Mouse (Mus musculus) forelimb bud, embryonic 11.5 days (tissue): ENCODE measurements at regions not wholly inside any gene's neighbourhood (a gene's known extent, or its start where the extent isn't known, plus 50 kb on each side); places are given as distances from the start of the nearest gene placed in this dataset.
A peak's percentile ranks its signal among the peaks of the same experiment; 100 is the strongest.

Experiments
- DNase-seq: peaks from one replicate; pipeline ENCODE4 v3.0.0-alpha.2; 2012; ENCODE audit warnings: low read depth, low spot score

GRCm38 (mm10) chr3:130887540-130888312 lies 157.5 kb upstream of the Rpl34 start:
- no peak for DNase-seq

GRCm38 (mm10) chr3:130885974-130886373 lies 155.8 kb upstream of the Rpl34 start:
- DNase-seq = no peak

DNA sequence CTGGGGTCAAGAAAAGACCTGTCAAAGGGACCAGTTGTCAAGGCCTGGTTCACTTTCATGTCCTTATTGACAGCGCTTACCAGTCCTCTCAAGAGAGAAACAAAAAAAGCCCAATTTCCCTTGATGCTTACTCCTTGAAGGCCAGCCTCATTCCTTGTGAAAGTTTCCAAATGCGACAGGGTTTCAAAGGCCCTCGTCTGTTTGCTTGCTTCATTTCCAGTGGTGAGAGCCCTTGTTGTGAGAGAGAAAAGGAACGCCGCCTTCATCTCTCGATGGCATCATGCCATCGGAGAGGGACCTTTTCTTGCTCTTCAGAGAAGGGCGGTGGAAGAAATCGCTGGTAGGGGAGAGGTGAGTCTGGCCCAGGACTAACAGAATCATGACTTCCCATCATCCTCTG lies 154.2 kb upstream of the Rpl34 start:
- DNase-seq = no peak

DNA sequence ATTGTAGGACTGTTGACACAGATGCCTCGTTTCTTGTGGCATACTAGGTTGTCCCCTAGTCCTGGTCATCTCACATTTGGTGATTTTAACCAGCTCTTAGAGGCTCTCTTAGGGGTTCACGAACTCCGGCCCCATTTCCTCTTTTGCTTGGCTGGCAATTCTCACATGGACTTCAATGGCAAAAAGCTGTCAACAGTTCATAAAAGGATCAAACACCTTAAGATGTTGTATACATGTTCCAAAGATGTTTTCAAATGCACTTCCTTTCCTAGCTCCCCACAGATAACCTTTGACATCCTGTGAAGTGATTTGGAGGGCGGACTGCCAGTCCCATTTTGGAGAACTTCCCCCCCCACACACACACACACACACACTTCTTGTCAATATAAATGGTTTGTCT lies 153.7 kb upstream of the Rpl34 start:
- peak; percentile 42 for DNase-seq

DNA sequence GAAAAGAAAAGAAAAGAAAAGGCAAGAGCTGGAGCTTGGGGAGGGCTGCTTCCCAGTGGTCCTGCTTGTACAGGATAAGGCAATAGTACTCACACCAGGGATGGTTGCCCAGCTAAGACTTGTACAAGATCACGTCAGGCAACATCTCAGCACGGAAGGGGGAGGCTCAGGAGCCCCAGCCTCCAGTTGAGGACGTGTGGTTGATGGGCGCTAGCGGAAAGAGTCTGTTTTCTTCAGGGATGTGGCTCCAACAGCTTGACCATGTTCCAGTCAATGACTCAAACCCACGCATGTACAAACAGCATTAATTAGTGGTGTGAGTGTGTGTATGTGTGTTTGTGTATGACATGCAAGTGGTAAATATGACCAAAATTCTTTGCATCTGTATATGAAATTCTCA lies 153.1 kb upstream of the Rpl34 start:
- no peak for DNase-seq

- DNase-seq = no peak
These were observed 150.3 kb upstream of the Rpl34 start for GRCm38 (mm10) chr3:130880482-130880881.

GRCm38 (mm10) chr3:130879463-130879862 lies 149.3 kb upstream of the Rpl34 start:
- no peak for DNase-seq

GRCm38 (mm10) chr3:130878834-130879233 lies 148.6 kb upstream of the Rpl34 start:
- no peak for DNase-seq

- no peak for DNase-seq
These were observed 147.8 kb upstream of the Rpl34 start for GRCm38 (mm10) chr3:130877981-130878380.

GRCm38 (mm10) chr3:130873745-130874144 lies 143.5 kb upstream of the Rpl34 start:
- DNase-seq = no peak

DNA sequence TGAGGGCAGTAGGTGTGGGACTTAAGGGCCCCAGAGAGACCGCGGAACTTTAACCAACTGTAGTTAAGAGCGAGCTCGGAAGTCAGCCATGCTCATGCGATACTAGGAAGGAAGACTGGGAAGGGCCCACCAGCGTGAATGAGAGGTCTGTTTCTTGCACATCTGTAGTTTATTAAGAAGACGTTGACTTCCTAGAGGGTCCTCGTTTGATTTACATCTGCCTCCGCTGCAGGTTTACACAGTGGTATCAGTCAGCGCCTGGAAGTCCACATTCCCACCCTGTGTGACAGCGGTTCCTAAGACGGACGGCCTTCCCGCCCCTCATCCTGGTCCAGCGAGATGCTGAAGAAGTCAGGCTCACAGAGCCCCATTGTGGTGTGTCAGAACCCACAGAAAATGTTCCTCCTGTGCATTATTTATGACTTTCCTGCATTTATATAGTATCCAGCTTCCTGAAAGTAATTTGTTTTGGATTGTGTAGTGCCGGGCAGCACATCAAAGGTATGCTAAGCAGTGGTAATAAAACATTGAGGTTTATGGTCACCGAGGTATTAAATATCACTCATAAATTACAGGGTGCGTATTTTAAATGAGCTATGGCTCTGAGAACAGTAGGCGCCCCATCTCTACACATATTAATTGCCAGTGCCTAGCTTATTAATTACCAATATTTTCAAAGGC lies 136.9 kb upstream of the Rpl34 start:
- peak; percentile 78 for DNase-seq

DNA sequence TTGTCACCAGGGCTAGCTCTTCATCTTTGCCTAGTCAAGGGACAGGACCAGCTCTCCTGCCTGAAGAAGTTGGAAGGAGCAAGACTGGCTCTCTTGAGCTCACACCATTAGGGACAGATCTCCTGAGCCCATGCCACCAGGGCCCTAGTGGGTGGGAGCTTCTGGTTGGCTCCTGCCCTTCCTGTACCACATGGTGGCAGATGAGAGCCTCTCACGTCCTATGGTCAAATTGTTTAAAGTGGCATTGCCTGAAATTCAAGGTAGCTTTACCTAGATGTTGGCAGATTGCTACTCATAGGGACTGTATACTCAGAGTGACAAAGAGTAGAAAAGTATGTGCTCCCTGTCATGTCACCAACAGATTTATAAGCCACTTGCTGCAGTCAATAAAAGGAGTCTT lies 134.6 kb upstream of the Rpl34 start:
- no peak for DNase-seq

DNA sequence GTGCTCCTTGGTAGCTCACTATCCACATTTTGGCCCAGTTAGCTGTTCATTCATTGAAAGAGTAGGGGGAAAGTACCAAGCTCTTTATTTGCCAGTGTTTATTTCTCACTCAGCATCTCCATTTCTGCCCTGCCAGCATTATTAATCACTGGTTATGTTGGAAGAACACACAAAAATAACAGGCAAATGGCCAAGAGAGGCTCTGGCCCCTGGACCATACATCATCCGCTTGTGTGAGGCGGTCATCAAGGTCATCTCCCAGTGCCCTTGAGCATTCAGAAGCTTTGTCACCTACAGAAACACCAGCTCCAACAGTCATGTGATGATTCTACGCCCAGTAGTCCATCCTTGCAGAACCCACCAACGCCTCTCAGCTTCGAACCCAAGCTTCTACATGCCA lies 133.2 kb upstream of the Rpl34 start:
- no peak for DNase-seq

DNA sequence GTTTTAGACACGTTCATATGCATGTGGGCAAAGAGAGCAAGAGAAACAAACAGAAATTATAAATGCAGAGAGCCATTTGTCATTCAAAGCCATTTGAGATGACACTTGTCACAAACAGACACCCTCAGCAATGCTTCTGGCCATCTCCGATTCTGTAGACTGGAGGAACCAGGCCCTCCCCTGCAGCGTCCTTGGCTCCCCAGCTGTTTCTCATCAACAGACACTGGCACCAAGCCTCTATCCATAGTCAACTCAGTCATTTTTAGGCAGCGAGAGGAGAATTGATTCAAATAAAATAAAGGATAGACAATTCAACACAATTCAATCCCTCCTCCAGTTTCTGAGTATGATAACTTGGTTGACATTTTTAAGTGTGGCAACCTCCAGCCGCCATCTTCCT lies 130.1 kb upstream of the Rpl34 start:
- DNase-seq = no peak

DNA sequence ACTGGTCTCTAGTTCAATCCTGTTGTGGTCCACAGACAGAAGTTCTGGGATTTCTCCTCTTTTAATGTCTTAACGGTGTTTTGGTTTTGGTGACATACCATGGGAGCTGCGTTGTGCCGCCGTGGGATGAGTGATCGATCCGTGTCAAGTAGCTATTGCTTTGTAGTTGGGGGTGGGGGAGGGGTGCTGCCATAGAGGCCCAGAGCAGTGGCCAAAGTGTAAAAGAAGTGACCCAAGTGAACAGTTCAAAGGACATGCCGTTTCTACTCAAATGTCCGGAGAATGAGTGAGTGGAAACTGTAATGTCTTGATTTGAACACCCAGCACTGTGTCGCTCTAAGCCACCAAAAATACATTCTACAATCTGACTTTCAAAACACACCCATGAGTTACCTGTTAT lies 123.7 kb upstream of the Rpl34 start:
- no peak for DNase-seq

- no peak for DNase-seq
These were observed 120.6 kb upstream of the Rpl34 start for GRCm38 (mm10) chr3:130850766-130851308.

GRCm38 (mm10) chr3:130841755-130842154 lies 111.6 kb upstream of the Rpl34 start:
- DNase-seq = no peak

GRCm38 (mm10) chr3:130839924-130840440 lies 109.8 kb upstream of the Rpl34 start:
- DNase-seq = no peak

GRCm38 (mm10) chr3:130838626-130839422 lies 108.6 kb upstream of the Rpl34 start:
- no peak for DNase-seq

GRCm38 (mm10) chr3:130833722-130834121 lies 103.5 kb upstream of the Rpl34 start:
- DNase-seq = no peak

DNA sequence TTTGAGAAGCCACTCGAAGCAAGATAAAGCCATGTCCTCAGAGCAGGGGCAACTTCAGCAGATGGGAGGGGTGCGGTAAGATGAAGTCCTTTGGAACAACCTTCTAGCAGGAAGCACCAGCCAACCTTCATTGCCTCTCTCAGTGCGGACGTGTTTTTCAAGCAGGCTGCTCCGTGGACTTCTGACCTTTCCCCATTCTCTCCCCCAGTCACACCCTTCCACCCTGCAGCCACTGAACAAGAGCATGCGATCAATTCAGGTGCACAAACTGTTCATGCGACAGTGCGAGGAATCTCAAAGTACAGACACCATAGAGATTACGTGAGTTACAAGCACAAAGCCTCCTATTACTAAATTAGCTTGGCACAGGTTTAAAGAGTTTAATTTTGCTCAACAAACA lies 102.9 kb upstream of the Rpl34 start:
- DNase-seq = no peak

GRCm38 (mm10) chr3:130831788-130832187 lies 101.6 kb upstream of the Rpl34 start:
- DNase-seq = no peak
